Mouse (Mus musculus) cerebellum, adult 11-12 months (tissue): ENCODE results near the gene Vmn1r189.
"Not testable (repeated sequence)": the region's sequence is repeated elsewhere in the genome, so short reads cannot be mapped to it uniquely, and the experiment has no call there.

ENCODE experiments used
- DNase-seq: peaks from one replicate; pipeline ENCODE4 v3.0.0; 2022

The Vmn1r189 gene

DNA sequence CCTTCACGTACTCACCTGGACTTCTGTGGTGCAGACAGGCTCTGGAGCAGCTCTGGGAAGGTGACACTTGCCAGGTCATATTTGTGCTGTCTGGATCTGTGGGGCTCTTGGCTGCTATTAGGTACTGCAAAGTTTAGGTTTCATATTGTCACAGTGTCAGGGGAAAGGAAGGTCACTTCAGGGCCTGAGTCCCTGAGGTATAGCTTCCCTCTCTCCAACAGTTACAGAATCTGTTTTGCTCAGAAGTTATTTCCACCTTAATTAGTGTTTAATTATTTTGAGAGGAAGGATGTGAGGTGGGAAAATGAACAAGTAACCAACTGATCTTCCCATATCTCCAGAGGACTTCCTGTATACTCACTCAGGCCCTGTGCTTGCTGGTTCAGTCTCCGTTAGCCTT, at the start of gene Vmn1r189:
TSS of gene Vmn1r189 (minus strand) at position 101 of the 400 bp plus-strand sequence.
- not testable (repeated sequence) for DNase-seq

DNA sequence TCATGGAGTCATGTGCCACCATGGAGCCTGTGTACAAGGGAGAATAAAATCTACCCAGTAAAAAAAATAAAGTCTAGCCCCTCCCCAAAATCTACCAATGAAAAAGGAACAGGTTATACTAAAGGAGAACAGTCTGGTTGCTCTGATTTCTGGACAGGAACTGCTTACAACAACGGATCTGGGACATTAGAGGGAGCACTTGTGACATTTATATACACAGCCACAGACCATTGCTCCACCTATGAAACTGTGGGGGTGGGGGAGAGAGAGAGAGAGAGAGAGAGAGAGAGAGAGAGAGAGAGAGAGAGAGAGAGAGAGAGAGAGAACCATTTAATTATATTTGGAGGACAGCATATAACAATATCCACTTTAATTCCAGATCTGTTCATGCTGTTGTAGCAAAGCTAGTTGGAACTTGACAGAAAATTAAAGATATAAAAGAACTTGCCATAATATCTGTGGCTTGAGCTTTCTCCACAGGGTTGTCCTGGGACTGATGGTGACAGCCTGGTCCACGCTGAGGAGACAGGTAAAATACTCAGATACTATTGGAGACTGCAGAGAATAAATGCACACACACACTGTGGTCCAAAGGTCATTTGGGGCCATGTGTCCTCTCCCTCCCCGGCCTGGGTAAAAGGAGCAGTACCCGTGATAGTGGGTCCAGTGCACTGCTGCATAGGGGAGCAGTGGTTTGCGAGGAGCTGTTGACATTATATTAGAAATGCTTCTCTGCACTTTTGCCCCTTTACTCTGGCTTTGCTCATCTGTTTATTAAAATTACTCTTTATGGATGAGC, 31.1 kb upstream of the Vmn1r189 start:
- DNase-seq = not testable (repeated sequence)

DNA sequence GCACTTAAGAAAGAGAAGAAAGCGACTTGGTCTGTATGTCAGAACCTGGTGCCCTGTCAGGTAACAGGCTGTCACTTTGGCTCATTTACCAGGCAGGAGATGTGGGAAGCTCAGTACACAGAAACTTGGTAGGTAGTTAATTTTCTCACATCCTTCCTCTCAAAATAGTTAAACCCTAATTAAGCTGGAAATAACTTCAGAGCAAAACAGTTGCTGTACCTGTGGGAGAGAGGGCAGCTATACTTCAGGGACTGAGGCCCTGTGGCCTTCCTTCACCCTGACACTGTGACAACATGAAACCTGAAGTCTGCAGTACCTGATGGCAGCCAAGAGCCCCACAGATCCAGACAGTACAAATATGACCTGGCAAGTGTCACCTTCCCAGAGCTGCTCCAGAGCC, 21.5 kb downstream of the Vmn1r189 start, which contains the start of gene Vmn1r188:
TSS of gene Vmn1r188 (plus strand) at position 301 of the 400 bp plus-strand sequence.
- not testable (repeated sequence) for DNase-seq

DNA sequence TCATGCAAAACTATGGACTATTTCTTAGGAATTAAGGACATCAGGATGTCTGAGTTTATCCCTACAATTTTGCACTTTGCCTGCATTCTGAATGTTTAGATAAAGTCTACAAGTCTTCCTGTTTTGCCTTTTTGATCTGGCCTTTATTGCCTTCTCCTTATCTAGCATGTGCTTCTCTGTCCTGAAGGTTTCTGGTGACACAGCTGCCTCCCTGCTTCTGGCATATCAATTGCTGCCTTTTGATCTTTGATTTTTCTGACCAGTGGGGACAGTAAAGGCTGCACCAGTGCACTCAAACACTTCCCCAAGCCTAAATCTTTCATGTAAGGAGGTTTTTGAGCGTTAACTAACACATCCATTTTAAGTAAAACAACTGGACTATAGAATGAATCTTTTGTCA, 42.2 kb downstream of the Vmn1r189 start:
- DNase-seq = no peak

DNA sequence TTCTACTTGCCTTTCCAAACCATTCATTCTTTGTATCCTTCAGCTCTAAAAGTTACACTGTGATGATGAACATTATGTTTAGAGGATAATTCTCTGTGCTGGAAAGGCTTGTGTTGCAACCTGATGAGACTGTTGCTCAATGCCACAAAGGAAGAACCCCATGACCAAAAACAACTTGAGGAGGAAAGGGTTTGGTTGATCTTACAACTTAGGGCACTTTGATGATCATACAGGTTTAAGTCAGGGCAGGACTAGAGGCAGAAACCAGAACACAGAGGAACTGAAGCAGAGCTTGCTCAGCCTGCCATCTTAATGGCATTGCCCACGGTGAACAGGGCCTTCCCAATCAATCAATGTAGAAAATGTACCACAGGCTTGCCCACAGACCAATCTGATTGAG, 44.2 kb downstream of the Vmn1r189 start:
- DNase-seq = no peak

DNA sequence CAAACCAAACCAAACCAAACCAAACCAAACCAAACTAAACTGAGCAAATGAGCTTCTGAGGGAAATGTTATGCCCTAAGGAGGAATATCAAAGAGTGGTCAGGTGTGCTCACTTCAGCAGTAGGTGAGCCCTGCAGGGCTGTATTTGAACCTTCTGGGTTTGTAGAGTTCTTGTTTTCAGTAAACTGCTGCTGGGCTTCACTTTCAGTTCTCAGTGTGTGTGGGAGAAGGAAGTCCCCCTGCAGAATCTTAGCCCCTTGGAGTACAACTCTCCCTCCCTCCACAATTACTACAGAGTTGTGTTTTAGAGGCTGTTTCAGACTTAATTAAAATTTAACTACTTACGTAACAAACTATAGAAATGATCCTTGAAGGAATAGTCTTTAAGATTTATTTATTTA, 51.9 kb downstream of the Vmn1r189 start:
- DNase-seq = no peak

DNA sequence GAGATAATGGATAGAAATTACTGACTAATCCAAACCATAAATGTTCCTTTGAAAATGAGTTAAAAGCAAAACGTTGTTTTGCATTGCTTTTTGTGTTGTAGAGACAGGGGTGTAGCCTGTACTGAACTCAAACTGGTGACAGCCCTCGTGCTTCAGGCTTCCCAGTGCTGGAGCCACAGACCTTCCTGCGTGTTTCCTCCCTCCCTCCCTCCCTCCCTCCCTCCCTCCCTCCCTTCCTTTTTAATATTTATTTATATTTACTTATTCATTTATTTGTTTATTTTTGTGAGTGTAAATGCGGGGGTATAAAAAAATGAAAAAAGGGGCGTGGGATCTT, 54.1 kb downstream of the Vmn1r189 start:
- DNase-seq = no peak

DNA sequence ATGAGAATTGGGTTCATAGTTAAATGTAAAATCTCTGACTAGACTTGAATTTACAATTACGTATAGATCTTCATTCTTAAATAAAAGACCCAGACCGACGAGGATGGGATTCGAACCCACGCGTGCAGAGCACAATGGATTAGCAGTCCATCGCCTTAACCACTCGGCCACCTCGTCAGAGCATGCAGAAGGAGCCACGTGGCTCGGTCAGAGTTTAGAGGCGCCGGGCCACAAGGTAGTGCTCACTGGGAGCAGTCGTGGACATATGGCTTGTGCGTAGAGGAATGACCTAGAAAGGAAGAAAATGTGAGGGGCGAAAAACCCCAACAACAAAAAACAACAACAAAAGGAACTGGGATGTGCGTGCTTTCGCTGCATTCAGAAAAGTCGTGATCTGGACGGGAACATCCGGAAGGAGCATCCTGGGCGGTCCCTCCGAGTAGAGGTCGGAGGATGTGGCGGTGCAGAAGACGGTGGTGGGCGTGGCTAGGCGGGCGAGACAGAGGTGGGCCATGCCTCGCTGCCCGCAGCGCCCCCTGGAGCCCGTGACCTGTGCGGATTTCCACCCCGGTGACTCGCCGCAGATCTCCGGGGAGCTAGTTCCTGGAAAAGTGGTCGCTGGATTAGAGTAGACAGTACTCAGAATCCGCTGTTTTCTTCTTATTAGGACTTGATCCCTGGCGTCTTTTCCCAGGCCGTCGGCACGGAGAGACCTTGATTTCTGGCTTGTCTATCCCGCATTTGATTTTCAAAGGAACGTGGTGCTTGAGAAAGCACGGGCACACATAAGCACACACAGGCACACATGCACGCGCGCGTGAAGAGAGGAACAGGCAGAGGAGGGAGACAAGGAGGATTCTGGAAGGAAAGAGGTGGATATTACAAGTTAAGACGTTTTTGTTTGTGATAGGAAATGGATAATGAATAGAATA, 54.8 kb downstream of the Vmn1r189 start:
- DNase-seq = peak; percentile 69
